Mouse (Mus musculus) right cerebral cortex, postnatal 4 days (tissue): ENCODE results near the gene Glyat.
"Not testable (repeated sequence)": the region's sequence is repeated elsewhere in the genome, so short reads cannot be mapped to it uniquely, and the experiment has no call there.

Experiments used
- DNase-seq: peaks from one replicate; pipeline ENCODE4 v3.0.0-alpha.2; 2022

Glyat gene

GRCm38 (mm10) chr19:12633176-12633575 is at the start of gene Glyat:
Glyat (plus strand) TSS chr19:12633308.
- no peak for DNase-seq

DNA sequence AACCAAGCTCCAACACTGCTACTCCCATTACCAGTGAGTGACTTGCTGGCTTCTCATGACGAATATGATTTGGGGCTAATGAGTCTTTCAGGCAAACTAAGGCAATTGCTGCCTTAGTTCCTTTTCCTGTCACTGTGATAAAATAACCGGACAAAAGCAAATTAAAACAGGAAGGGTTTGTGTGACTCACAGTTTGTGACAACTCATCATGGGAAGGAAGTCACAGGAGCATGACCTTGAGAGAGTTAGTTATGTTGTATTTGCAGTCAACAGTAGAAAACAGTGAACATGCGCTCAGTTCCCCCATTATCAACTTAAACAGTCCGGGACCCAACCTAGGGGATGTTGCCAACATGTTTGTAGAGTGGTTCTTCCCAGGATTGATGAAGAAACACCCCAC is 47.8 kb upstream of the Glyat start:
- no peak for DNase-seq

DNA sequence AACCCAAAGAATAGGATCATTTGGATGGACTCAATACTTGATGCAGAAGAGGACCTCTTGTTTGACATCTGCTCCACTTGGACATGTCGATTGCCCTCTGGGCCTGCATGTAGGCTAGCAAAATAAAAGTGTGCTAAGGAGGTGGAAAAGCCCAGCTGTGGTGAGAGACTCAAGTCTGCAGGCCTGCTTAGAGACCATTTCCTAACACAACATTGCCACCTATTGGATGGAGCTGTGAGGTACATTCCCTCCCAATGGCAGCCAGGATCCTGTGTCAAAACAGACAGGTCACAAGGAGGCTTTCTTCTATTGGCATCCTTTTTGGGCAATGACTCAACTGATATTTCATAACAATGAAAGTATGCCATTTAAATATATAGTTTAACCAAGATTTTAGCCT is 41.2 kb upstream of the Glyat start:
- peak; percentile 46 for DNase-seq

- no peak for DNase-seq
These were observed 38.0 kb upstream of the Glyat start for GRCm38 (mm10) chr19:12595135-12595529.

DNA sequence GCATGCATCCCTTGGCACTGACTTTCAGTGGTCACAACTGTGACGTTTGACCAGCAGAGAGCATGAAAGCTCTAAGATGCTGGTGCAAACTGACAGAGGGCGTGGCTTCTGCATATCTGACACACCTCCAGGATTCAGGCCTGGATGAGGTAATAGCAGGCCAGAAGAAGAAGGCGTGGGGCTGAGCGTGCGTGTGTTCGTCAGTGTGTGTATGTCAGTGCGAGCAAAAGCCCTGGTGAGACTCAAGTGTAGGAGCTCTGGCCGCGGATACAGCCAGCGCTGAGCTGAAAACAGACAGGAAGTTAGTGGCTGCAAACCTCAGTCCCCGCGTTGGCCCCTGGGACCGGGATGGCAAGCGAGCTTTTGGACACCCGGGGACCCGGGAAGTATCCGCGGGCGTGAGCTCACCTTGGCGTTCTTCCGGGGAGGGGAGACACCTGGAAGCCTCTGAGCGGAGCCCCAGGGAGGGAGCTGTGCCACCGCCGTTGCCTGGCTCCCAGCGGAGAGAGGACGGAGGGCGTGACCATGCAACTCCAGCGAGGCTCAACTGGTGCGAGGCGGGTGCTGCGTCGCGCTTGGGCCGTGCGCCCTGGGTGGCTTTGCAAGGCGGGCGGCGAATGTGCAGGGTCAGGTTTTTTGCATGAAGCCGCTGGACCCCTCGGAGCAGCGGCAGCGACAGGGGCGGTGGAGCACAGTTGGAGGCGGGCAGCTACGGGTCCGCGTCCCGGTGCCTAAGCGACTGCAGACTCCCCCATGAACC is 37.4 kb upstream of the Glyat start:
- DNase-seq, result peak; percentile 42

GRCm38 (mm10) chr19:12596290-12597072 is 36.6 kb upstream of the Glyat start:
- peak; percentile 42 for DNase-seq

- no peak for DNase-seq
These were observed 36.1 kb upstream of the Glyat start for GRCm38 (mm10) chr19:12597073-12597405.

- no peak for DNase-seq
These were observed 34.4 kb upstream of the Glyat start for GRCm38 (mm10) chr19:12598674-12599073.

DNA sequence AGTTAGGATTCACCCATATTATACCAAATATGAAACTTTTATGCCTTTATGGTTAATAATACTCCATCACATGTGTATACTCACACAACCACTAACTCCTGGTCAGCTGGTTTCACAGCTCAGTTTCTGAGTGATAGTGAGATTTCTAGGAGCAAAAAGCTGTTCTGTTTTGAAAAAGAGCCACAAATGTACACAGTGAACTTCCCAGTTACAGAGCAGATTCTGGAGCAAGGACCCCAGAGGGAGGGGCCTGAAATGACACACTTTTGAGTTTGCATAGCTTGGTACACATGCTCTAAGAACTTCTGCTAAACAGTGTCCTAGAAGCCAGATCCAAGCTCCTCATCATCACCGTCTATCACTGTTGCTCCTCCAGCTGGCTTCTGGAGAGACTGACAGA is 33.4 kb upstream of the Glyat start, which contains the start of gene Gm4952:
Gene Gm4952 (plus strand): TSS at position 301 of the 400 bp plus-strand sequence.
- DNase-seq, result no peak

DNA sequence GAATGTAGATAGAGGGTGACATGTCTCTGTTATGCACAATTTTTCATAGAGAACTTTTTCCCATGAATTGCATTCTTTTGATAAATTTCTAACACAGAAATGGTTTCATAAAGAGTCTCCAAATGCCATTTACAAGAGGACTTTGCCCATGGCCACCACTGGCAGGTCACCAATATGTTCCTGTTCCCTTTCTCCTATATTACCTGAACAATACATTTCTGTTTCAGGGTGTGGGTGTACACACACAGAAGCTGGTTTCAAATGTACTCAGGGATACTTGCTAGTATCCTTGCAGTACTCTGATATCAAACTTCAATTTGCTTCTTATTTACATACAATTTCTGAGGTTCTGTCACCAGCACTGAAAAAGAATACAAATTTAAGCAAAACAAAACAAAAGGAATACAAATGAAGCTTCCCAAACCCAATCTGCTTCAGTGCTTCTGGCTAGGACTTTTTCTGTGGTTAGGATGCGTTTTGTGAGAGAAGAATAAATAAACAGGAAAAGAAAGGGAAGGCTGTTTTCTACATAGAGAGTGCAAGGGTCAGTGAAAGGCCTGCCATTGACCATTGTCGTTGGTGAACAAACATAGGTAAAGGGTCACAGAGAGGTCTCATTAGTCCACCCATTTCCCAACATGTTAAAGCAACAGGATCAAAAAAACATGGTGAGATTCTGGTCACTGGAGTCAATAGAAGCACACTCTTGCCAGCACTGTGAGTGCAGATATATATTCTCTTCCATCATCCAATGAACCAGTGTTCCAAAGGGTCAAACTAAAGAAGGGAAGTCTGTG is 32.2 kb upstream of the Glyat start:
- no peak for DNase-seq

DNA sequence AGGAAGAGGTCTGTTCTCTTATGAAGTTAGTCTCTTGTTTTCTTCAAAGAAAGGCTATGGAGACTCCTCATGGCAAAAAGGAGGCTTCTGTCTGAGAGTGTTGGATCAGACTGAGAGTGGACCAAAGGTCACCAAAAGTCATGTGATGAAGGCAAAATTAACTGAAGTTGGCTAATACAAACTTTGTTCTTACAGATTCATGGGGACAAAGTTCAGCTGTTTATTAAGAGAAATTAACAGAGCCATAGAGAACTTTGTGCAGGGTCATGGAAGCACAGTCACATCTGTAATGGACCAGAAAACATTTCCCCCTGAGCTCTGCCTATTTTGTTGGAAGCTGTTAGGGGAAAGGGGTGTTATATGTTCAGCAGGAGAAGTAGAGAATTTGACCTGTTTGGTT is 24.8 kb upstream of the Glyat start:
- no peak for DNase-seq

GRCm38 (mm10) chr19:12613646-12614045 is 19.5 kb upstream of the Glyat start:
- no peak for DNase-seq

DNA sequence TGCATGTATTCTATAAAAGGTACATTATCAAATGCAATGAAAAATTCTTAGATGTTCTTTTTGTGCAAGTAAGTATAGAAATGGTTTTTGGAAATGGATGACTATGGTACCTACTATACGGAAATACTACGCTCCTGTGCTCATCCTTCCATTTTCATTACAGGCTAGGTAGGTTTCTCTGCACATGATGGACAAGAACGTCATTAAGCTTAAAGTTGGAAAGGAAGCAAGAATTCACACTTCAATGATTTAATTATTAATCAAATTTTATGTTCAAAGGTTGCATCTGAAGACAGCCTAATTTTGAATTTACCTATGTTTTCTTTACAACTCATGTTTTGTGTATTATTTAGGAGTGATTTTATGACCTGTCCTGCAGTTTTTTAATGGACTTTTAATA is 1.2 kb downstream of the Glyat start:
- DNase-seq, result no peak

GRCm38 (mm10) chr19:12634963-12635362 is 1.9 kb downstream of the Glyat start:
- DNase-seq, result no peak

DNA sequence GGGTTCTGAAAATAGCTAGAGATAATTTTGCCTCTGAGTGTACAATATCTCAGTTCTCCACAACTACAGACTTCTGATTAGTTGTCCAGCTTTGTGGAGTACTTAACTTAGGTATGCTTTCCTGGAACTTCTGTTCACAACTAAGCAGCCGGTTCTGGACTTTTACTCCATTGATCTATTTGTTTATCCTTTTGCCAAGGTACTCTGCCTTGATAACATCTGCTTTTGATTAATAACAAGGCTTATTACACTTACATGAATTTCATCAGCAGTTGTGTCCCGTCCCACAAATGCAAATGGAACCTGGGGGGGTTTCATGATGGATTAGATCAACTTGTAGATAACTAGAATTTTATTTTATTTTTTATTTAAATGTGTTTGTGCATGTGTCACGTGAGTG is 3.8 kb downstream of the Glyat start:
- DNase-seq, result no peak

DNA sequence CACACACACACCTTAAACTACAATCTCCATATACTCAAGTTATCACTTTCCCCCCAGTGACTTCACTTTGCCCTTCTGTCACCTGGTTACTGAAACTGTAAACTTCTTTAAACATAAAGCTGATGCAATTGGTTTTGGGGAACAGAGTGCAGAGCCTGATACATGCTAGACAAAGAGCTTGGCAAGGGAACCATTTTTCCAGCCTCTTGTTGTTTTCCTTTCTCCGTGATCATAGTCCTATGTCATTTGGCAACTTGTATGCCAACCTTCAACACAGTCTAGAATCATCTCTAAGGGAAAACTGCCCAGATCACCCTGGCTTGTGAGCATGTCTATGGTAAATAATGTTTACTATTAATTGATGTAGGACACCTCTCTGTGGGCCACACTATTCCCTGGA is 4.9 kb downstream of the Glyat start:
- DNase-seq, result no peak

DNA sequence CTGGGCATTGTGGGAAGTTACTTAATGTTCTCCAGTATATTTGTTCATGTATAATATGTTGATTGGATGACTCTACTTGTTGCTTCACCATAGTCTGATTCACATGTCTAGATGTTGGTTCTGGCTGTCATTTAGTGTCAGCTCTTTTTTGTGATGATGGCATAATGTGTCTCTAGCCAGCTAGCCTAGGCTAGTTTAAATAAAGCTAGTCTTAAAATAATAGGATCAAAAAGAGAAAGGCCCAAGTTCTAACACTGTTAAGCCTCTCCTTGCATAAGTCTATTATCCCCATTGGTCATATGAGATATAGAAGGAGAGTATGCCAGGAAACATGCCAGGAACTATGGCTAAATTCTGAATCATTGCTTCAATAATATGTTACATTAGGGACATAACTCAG is 16.4 kb downstream of the Glyat start:
- DNase-seq, result no peak

GRCm38 (mm10) chr19:12666156-12666555 is 33.0 kb downstream of the Glyat start:
- DNase-seq, result no peak

DNA sequence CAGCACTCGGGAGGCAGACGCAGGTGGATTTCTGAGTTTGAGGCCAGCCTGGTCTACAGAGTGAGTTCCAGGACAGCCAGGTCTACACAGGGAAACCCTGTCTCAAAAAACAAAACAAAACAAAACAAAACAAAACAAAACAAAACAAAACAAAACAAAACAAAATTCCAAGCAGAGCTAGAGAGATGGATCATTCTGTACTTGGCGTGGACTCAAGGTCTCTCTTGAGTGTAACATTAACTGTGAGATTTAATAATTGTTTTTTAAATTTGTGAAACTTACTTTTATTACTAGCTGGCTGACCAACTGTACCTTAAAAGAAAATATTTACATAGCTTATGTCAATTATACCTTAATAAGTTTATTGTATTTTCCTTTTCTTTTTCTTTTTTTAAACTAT is 35.5 kb downstream of the Glyat start:
- DNase-seq, result not testable (repeated sequence)

GRCm38 (mm10) chr19:12670139-12670538 is 37.0 kb downstream of the Glyat start, which contains the start of gene Olfr1442:
Olfr1442 (plus strand) TSS chr19:12670439.
- DNase-seq, result no peak

DNA sequence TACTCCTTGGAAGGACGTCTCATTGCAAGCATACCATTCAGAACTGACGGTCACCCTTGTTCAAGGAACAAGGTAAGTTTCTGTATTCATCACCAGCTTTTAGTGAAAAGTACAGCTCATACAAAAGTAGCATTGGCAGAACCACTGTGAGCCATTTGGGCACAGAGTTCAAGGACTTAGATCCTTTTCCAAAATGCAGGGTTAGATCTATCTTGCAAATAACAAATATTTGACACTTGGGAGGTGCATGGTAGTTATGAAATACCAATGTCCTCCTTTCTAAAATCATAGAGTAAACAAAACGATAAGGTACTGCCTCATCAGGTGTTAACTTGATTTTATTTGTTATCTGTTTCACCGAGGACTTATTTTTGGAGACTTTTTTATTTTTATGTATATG is 37.9 kb downstream of the Glyat start:
- DNase-seq, result no peak

GRCm38 (mm10) chr19:12677812-12678211 is 44.7 kb downstream of the Glyat start, which contains the start of gene Olfr1443:
Olfr1443 (plus strand) TSS chr19:12678112.
- DNase-seq, result no peak

GRCm38 (mm10) chr19:12684638-12685037 is 51.5 kb downstream of the Glyat start:
- no peak for DNase-seq
